In the genomic region with DNA sequence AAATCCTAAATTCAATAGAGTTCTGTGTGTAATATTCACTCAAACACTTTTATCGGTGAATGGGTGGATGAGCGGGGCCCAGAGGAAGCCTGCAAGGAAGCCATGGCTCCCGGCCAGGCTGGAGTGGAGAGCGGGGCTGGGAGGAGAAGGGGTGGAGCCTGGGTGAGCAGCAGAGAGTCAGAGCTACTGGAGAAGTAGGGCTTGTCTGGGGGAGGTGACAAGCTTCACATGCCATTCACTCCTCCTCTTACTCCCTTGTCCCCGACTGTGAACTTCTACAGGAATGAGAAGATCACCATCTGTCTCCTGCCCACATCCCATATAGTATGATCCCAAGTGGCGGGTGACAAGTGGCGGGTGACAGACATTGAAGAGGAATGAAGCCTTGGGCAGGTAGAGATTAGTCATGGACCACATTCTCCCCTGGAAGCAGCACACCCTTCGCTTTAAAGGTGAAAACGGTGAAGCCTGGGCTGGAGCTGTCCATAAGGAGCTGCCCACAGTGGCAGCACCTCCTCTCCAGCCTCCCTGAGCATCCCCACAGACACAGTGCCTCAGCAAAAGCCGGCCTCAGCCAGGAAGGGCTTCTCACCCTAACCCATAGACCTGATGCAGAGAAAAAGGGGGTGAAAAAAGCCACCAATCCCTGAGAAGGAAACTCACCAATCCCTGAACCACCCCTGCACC, we compare ENCODE assay signal across 8 mouse cellular contexts.
DNase-seq lines count a peak whose midpoint lies in the region; ATAC-seq lines count a peak whose summit lies in the region.

No protein-coding gene starts in this region.

- peak; percentile 81 for ATAC-seq in heart, embryonic 12.5 days (ENCODE audit: insufficient number of reproducible peaks, low FRiP score)
- ATAC-seq in activated CD4-positive, CD25-positive, alpha-beta regulatory T cell, adult 4 months: no peak

- peak overlapping the region; percentile 55 for H3K27ac ChIP-seq in heart, embryonic 12.5 days (ENCODE audit: poor library complexity, severe bottlenecking)

- no peak overlapping the region for H3K9ac ChIP-seq in heart, embryonic 12.5 days

- H3K36me3 ChIP-seq in heart, embryonic 12.5 days: no peaks in the 10 kb centered on the region; the same call in 1 of the 2 replicates

- peaks cover 4% of the 10 kb centered on the region; the same call in 1 of the 2 replicates for H3K9me3 ChIP-seq in heart, embryonic 12.5 days (replicated peaks)

- peak; percentile 50 for DNase-seq in layer of hippocampus, adult 11-12 months (ENCODE audit: low spot score)
- DNase-seq in layer of hippocampus, adult 9-10 months (ENCODE audit: low spot score): no peak
- peak; percentile 88 to 92 for DNase-seq in cerebellum, postnatal 14 days
- DNase-seq in kidney, postnatal 25 days: peak; percentile 81 to 88
- peak; percentile 81 for DNase-seq in lung, postnatal 36 days
- DNase-seq in embryo, embryonic 10 days (ENCODE audit: low spot score): no peak

- peak overlapping the region; percentile 23; the same call in 1 of the 2 replicates for H3K4me2 ChIP-seq in heart, embryonic 12.5 days

- no peak overlapping the region for H3K4me3 ChIP-seq in heart, embryonic 12.5 days

- H3K27me3 ChIP-seq in heart, embryonic 12.5 days (replicated peaks): no peaks in the 10 kb centered on the region

- H3K4me1 ChIP-seq in heart, embryonic 12.5 days (replicated peaks): peaks cover 15% of the 10 kb centered on the region

- WGBS in heart, embryonic 12.5 days: 33% methylated on average over 10 of the region's 10 CpGs

Comparison
In these comparisons a context has a peak if more than half of its experiments do, and no peak if none do; other contexts are left out.
1. DNase-seq: peak in layer of hippocampus, adult 11-12 months (single experiment), cerebellum, postnatal 14 days (2 of 2), kidney, postnatal 25 days (2 of 2) and lung, postnatal 36 days (single experiment); none in layer of hippocampus, adult 9-10 months (single experiment) and embryo, embryonic 10 days (single experiment).